Mouse (Mus musculus) lung, embryonic 14.5 days (tissue): ENCODE data around the gene Fam107a. TPM values are rescaled to one million over a fixed set of nuclear protein-coding genes. Genes with fewer than 3 reads are reported as not detected.
"Not testable (repeated sequence)": the region's sequence is repeated elsewhere in the genome, so short reads cannot be mapped to it uniquely, and the experiment has no call there.

Experiments used
- ATAC-seq: fragments of 200-750 bp; cut with Nextera tagmentation; 2 replicates; pipeline ENCODE4 v1.8.0; 2017; ENCODE audit warnings: mild to moderate bottlenecking, moderate TSS enrichment, moderate library complexity; ENCODE audit not compliant: insufficient read depth
- DNase-seq: peaks from one replicate; pipeline ENCODE4 v3.0.0-alpha.2; 2015
- H3K27ac ChIP-seq: fragments of 300-500 bp; sonication (generic); 2 replicates; pipeline ENCODE4 v1.5.1; 2014; ENCODE audit warnings: low read depth, mild to moderate bottlenecking, moderate library complexity
- H3K27me3 ChIP-seq: fragments of 300-500 bp; sonication (generic); 2 replicates; pipeline ENCODE4 v1.6.1; 2014; ENCODE audit warnings: low read length, control low read depth; ENCODE audit not compliant: insufficient read depth
- H3K36me3 ChIP-seq: fragments of 300-500 bp; sonication (generic); 2 replicates; pipeline ENCODE4 v1.6.1; 2014; ENCODE audit warnings: control low read depth; ENCODE audit not compliant: insufficient read depth
- H3K4me1 ChIP-seq: fragments of 300-500 bp; sonication (generic); 2 replicates; pipeline ENCODE4 v1.6.1; 2014; ENCODE audit warnings: antibody characterized with exemption, control low read depth; ENCODE audit not compliant: insufficient read depth
- H3K4me2 ChIP-seq: fragments of 300-500 bp; sonication (generic); 2 replicates; pipeline ENCODE4 v1.6.1; 2014; ENCODE audit warnings: mild to moderate bottlenecking
- H3K4me3 ChIP-seq: fragments of 300-500 bp; sonication (generic); 2 replicates; pipeline ENCODE4 v1.5.1; 2014; ENCODE audit warnings: low read depth, low read length
- H3K9ac ChIP-seq: fragments of 300-500 bp; sonication (generic); 2 replicates; pipeline ENCODE4 v1.6.1; 2014
- H3K9me3 ChIP-seq: fragments of 300-500 bp; sonication (generic); 2 replicates; pipeline ENCODE4 v1.6.1; 2016; ENCODE audit warnings: low read depth, low read length, control low read depth
- CTCF ChIP-seq: IDR thresholded peaks from 2 replicates; pipeline ENCODE4 v1.5.1; 2016; ENCODE audit warnings: antibody characterized with exemption, low read depth
- WGBS: fragments of 180-500 bp; shearing (Covaris S2); extraction: QIAGEN DNeasy Blood & Tissue Kit; methylation state at CpG from one replicate; pipeline ENCODE4 v1.1.7; 2014; 5-methylcytosine and 5-hydroxymethylcytosine counted together
- polyA plus RNA-seq: library from polyadenylated mRNA; unstranded; fragments of >200 nt; fragmentation: Nextera tagmentation; extraction: Ambion mirVana; gene quantifications from 2 replicates; pipeline ENCODE4 v1.2.1, GENCODE M21; 2014

Gene Fam107a
- polyA plus RNA-seq, 1 experiment from 2014 or later = 0.38 TPM

DNA sequence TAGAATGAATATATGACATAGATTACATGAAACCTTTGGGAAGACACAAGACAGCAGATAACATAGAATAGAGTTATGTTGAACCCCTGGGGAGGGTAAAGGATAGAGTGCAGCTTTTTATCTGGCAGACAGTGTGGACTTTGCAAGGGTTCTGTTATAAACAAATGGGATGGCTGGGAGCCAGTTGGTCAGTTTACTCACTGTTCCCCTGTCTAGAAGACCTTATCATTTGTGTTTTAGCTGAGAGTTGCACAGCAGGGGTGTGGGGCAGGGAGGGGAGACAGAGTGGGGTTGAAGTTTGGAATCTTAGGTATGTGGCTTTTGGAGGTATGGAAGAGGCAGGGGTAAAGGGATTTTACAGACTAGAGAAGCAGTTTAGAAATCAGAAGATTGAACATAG is 34.0 kb downstream of the Fam107a start:
- ATAC-seq (peak; percentile 91), DNase-seq (peak; percentile 65)
- Histone ChIP-seq H3K27me3 (no peaks in the 10 kb centered on the region), H3K4me1 (peaks cover 6% of the 10 kb centered on the region; the same call in 1 of the 2 replicates), H3K36me3 (no peaks in the 10 kb centered on the region), H3K9me3 (no peaks in the 10 kb centered on the region), H3K4me2 (no peak overlapping the region), H3K4me3 (no peak overlapping the region), H3K27ac (peak overlapping the region; percentile 69; the same call in 1 of the 2 replicates), H3K9ac (no peak overlapping the region)
- TF ChIP-seq CTCF = no peak

GRCm38 (mm10) chr14:8271281-8271680 is 46.5 kb downstream of the Fam107a start:
- not testable (repeated sequence) for H3K4me2 ChIP-seq, DNase-seq, H3K27me3 ChIP-seq, H3K36me3 ChIP-seq, H3K9ac ChIP-seq, H3K9me3 ChIP-seq, ATAC-seq, H3K4me3 ChIP-seq, H3K4me1 ChIP-seq, H3K27ac ChIP-seq
- WGBS = 83% methylated on average over 8 of the region's 8 CpGs

DNA sequence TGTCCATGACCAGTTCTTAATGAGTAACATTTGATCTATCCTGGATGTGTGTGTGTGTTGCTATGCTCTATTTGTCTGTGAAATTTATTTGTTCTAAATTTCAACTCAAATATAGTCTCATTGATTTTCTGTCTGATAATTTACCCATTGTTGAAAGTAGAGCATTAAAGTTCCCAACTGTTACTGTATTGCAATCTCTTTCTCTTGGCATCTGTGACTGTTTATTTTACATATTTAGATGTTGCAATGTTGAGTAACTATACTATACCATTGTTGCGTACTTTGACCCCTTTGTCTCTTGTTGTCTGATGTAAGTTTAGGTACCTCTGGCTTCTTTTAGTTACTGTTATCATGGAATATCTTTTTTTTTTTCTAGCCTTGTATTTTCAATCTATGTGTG is 53.4 kb downstream of the Fam107a start:
- Histone ChIP-seq H3K9ac (no peak overlapping the region), H3K4me2 (no peak overlapping the region), H3K27me3 (no peaks in the 10 kb centered on the region), H3K27ac (no peak overlapping the region), H3K4me3 (no peak overlapping the region), H3K36me3 (no peaks in the 10 kb centered on the region), H3K4me1 (no peaks in the 10 kb centered on the region), H3K9me3 (no peaks in the 10 kb centered on the region)
- no peak for ATAC-seq
- 86% methylated on average over 1 of the region's 1 CpGs for WGBS
- no peak for TF ChIP-seq CTCF
- no peak for DNase-seq

GRCm38 (mm10) chr14:8262242-8262641 is 55.6 kb downstream of the Fam107a start:
- no peaks in the 10 kb centered on the region for H3K27me3 ChIP-seq
- no peak for TF ChIP-seq CTCF
- no peaks in the 10 kb centered on the region for H3K9me3 ChIP-seq
- no peak overlapping the region for H3K4me2 ChIP-seq
- H3K27ac ChIP-seq = no peak overlapping the region
- WGBS = 55% methylated on average over 1 of the region's 1 CpGs
- no peak for DNase-seq
- no peaks in the 10 kb centered on the region for H3K36me3 ChIP-seq
- no peak overlapping the region for H3K9ac ChIP-seq
- ATAC-seq = no peak
- no peaks in the 10 kb centered on the region for H3K4me1 ChIP-seq
- H3K4me3 ChIP-seq = no peak overlapping the region

DNA sequence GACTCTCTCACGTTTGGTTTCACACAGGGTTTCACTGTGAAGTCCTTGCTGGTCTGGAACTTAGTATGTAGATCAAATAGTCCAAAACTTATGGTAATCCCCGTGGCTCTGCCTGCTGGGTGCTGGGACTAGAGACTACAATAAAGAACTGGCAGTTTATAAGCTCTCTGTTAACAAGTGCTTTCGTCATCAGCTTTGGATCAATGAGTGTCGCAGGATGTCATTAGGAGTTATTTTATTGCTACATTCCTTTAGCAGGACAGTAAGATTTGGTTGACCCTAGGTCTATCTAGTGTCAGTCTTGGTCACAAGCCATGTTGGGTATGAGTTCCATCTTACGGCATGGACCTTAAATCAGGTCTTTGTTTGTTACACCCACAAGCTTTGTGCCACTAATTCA is 57.6 kb downstream of the Fam107a start:
- ATAC-seq (no peak), DNase-seq (no peak)
- TF ChIP-seq CTCF = no peak
- Histone ChIP-seq H3K36me3 (no peaks in the 10 kb centered on the region), H3K4me3 (no peak overlapping the region), H3K9ac (no peak overlapping the region), H3K9me3 (no peaks in the 10 kb centered on the region), H3K27ac (no peak overlapping the region), H3K27me3 (no peaks in the 10 kb centered on the region), H3K4me1 (no peaks in the 10 kb centered on the region), H3K4me2 (no peak overlapping the region)
- 78% methylated on average over 5 of the region's 5 CpGs for WGBS

DNA sequence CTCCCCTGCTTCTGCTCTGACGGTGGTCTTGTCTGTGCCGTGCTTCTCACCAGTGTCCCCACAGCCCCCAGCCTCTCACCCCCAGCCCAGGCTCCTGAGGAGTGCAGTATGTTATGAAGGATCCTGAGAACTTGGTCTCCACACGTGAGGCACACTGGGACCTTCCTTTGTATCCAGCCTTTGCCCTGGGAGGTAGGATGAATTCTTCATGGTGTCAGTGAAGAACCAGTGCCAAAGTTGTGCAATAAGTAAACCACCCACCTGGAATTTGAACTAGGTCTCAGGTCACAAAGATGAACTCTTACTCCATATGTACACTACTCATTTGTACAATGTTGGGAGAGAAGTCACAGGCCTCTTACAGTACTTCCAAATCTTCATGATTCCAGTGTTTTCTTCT is 58.7 kb downstream of the Fam107a start, which contains the start of gene Acox2:
Acox2 (minus strand) TSS at position 188 of the 400 bp plus-strand sequence.
- H3K9me3 ChIP-seq = no peaks in the 10 kb centered on the region
- 60% methylated on average over 3 of the region's 3 CpGs for WGBS
- no peaks in the 10 kb centered on the region for H3K4me1 ChIP-seq
- H3K36me3 ChIP-seq = no peaks in the 10 kb centered on the region
- no peak for TF ChIP-seq CTCF
- H3K4me3 ChIP-seq = no peak within 1 kb of the TSS
- H3K27ac ChIP-seq = no peak within 1 kb of the TSS
- no peak within 1 kb of the TSS for H3K4me2 ChIP-seq
- ATAC-seq (no peak), DNase-seq (no peak)
- H3K9ac ChIP-seq = no peak within 1 kb of the TSS
- H3K27me3 ChIP-seq = no peaks in the 10 kb centered on the region

DNA sequence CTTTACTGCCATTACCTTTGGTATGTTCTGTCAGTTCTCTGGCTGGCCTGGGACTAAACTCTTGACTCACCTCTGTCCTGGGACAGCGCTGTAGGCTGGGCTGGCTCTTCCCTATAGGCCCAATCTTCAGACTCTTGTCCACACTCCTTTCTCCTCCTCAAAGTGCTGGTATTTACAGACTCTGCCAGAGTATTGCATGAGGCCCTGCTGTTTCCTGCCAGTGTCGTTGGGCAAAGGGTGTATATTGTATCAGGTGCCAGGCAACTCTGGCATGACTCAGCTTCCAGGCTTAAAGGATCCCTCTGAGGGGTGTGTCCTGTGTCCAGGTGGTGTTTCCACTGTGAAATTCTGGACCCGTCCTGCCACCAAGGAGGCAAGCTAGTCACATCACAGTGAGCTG is 59.1 kb downstream of the Fam107a start:
- no peak for TF ChIP-seq CTCF
- no peak overlapping the region for H3K9ac ChIP-seq
- no peak overlapping the region for H3K4me3 ChIP-seq
- ATAC-seq (no peak), DNase-seq (no peak)
- WGBS = 66% methylated on average over 3 of the region's 3 CpGs
- no peaks in the 10 kb centered on the region for H3K27me3 ChIP-seq
- H3K36me3 ChIP-seq = no peaks in the 10 kb centered on the region
- H3K4me2 ChIP-seq = no peak overlapping the region
- no peak overlapping the region for H3K27ac ChIP-seq
- no peaks in the 10 kb centered on the region for H3K4me1 ChIP-seq
- H3K9me3 ChIP-seq = no peaks in the 10 kb centered on the region

GRCm38 (mm10) chr14:8258335-8258627 is 59.5 kb downstream of the Fam107a start:
- WGBS = 35% methylated on average over 3 of the region's 3 CpGs
- Histone ChIP-seq H3K4me3 (no peak overlapping the region), H3K4me2 (no peak overlapping the region), H3K9me3 (no peaks in the 10 kb centered on the region), H3K27me3 (no peaks in the 10 kb centered on the region), H3K4me1 (no peaks in the 10 kb centered on the region), H3K36me3 (no peaks in the 10 kb centered on the region), H3K9ac (no peak overlapping the region), H3K27ac (no peak overlapping the region)
- TF ChIP-seq CTCF = no peak
- no peak for DNase-seq
- ATAC-seq = no peak
